ENCODE assay signal across 8 mouse cellular contexts in genomic region chr10:108089375-108089981, GRCm38 (mm10).
DNase-seq lines count a peak whose midpoint lies in the region; ATAC-seq and TF ChIP-seq lines count a peak whose summit lies in the region.

No protein-coding gene starts in this region.

- no peaks in the 10 kb centered on the region for H3K9me3 ChIP-seq in heart, embryonic 11.5 days (replicated peaks; ENCODE audit: control insufficient read depth, low read length)

- WGBS in heart, embryonic 11.5 days (ENCODE audit: insufficient replicate concordance), result 30% methylated on average over 8 of the region's 8 CpGs

- no peaks in the 10 kb centered on the region for H3K36me3 ChIP-seq in heart, embryonic 11.5 days (ENCODE audit: control insufficient read depth, insufficient read depth, low read length)

- peak; percentile 65 for ATAC-seq in heart, embryonic 11.5 days (replicated peaks; ENCODE audit: insufficient number of reproducible peaks, low FRiP score, low TSS enrichment)

- H3K4me2 ChIP-seq in heart, embryonic 11.5 days, result no peak overlapping the region

- H3K4me3 ChIP-seq in layer of hippocampus, adult 2 months, result no peak overlapping the region
- H3K4me3 ChIP-seq in heart, embryonic 11.5 days (ENCODE audit: low read depth, low read length), result no peak overlapping the region

- no peak overlapping the region for H3K9ac ChIP-seq in heart, embryonic 11.5 days (ENCODE audit: low read depth, low read length)

- no peak for DNase-seq in layer of hippocampus, adult 2 months (ENCODE audit: low spot score in 2 of 2)
- DNase-seq in layer of hippocampus, adult 9-11 months, result no peak
- DNase-seq in brain, adult 2 months (ENCODE audit: low read depth, low spot score), result peak; percentile 18
- DNase-seq in liver, result peak; percentile 13
- no peak for DNase-seq in cerebellum, adult 11 months
- no peak for DNase-seq in left cerebral cortex, adult 18-20 months (ENCODE audit: low spot score in 2 of 2)
- DNase-seq in left cerebral cortex, adult 9 months (ENCODE audit: low spot score in 2 of 2), result no peak

- H3K27ac ChIP-seq in layer of hippocampus, adult 2 months, result peak overlapping the region; percentile 62
- H3K27ac ChIP-seq in heart, embryonic 11.5 days (ENCODE audit: low read depth, low read length), result peak overlapping the region; percentile 24

- H3K27me3 ChIP-seq in heart, embryonic 11.5 days (ENCODE audit: control insufficient read depth, insufficient read depth, low read length), result no peaks in the 10 kb centered on the region

- H3K4me1 ChIP-seq in heart, embryonic 11.5 days (ENCODE audit: control insufficient read depth, insufficient read depth, low read length), result 0 out of 2 replicates have a peak, but pooled peaks cover 5% of the 10 kb centered on the region

- TF ChIP-seq CTCF in layer of hippocampus, adult 2 months (conservative IDR thresholded peaks at IDR 0.05), result no peak

Comparison
In these comparisons a context has a peak if more than half of its experiments do, and no peak if none do; other contexts are left out.
1. DNase-seq: peak in brain, adult 2 months (single experiment) and liver (single experiment); none in layer of hippocampus, adult 2 months (0 of 2), layer of hippocampus, adult 9-11 months (single experiment), cerebellum, adult 11 months (single experiment), left cerebral cortex, adult 18-20 months (0 of 2) and left cerebral cortex, adult 9 months (0 of 2).